Mouse (Mus musculus) cerebellum, postnatal 10 days (tissue): Measurements from ENCODE around the gene Adk.

Experiments
- DNase-seq, 2 experiments: peaks; one replicate each; pipeline ENCODE4 v3.0.0; 2021; ENCODE audit warnings: mixed read lengths in 2 of 2

Gene Adk

DNA sequence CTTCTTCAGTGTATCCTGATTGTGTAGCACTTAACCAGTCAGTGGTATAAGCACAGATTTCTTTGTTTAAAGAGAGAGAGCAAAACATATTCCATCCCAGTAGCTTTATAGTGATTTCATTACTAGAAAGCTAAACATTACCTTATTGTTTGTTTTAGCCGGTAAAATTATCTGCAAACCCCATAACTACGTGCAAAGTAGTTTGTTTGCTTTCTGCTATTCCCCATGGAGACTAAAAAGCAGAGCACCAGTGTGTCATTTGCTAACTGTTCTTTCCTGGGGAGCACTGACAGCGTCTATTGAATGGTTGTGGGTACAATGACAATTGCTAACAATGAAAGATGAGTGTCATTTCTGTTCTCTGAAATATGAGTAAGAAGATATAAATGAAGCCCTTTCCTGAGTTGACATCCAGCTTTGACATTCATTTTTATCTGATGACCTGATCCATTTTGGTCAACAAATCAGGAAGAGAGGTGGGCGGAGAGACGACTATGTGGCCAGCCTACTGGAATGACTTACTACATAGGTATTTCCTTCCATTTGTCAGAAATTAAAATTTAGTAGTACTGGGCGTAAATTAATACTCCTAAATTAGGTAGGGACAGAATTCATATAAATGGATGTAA lies 226.6 kb downstream of the Adk start:
- no peak for DNase-seq

DNA sequence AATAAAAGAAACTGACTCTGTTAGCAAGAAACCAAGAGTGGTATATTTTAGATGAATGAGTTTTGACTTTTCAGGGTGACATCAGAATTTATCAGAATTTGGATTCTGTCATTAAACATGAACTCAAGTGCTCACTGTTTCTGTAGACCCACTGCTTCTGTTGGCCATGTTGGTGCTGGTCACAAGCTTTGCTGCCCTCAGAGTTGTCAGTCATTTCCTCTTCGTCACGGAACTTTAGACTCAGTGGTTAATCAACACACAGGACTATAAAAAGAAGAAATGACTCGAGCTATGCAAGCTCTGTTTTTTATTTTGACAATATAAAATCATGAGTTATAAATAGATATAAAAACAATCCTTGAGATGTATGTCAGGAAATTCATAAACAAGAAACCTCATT lies 228.1 kb downstream of the Adk start:
- DNase-seq = no peak

DNA sequence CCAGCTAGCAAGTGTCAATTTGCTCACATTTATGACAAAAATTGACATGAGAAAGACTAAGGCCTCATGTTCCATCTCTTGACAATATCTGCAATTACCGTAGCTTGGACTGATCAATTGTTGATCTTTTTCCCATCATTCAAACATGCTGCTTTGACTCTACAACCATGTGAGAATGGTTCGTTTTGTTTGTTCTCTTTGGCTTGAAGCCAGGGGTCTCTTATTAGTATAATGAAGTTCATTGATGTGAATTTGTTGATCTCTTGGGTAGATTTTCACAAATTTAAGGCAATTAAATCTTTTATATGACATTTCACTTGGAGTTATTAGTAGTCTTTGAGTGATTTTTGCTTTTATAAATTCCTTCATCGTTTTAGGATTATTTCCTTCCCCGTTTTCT lies 229.1 kb downstream of the Adk start:
- DNase-seq = no peak

DNA sequence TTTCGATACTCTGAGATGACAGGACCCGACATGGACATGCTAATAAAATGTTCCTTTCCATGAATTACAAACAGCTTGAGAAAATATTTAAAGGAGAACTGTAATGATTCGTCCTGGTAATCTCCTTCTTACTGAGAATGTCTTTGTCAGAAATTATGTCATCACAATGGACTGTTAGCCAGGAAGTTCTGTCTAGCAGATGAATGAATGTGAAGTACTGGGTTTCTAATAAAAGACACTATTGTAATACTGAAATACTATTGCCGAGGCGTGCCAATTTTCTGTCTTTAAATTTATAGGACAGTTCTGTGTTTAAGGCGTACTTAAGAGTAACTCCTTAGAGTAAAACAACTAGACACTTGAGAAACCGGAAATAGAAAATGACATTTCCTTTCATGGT lies 231.7 kb downstream of the Adk start:
- DNase-seq = no peak

DNA sequence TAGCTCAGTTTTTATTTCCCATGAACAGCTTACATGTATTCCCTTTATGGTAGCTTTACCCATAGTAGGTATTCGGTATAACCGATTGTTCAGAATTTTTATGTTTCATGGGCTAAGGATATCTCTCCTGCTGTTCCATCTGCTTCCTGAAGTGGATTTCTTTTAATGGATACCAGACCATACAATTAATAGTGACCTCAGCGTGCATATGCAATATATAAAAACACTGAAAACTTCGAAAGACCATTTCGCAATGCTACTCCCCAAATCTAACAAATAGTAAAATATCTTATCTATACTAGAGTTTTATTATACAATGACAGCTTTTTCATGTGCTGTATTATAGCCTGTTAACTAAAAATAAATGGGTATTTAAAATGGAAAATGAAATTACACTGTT lies 232.5 kb downstream of the Adk start:
- DNase-seq = no peak

DNA sequence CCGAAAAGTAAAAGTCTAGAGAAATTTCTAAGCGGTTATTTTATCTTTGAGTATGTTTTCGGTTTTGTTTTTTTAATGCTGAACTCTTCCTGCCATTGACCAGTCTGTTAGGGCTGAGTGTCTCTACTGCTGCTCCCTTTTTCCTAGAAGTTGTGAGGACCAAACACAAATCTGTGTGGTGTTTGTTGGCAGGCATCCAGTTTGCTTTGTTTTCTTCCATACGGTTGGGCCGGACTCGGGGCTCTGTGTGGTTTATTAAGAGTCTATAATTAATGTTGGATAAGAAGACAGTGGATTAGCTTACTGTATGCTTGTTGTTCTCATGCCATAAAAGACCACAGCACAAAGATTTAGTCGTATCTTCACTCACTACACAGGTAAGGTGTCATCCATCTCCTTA lies 233.9 kb downstream of the Adk start:
- DNase-seq = peak in 1 of 2 experiments; percentile 8

DNA sequence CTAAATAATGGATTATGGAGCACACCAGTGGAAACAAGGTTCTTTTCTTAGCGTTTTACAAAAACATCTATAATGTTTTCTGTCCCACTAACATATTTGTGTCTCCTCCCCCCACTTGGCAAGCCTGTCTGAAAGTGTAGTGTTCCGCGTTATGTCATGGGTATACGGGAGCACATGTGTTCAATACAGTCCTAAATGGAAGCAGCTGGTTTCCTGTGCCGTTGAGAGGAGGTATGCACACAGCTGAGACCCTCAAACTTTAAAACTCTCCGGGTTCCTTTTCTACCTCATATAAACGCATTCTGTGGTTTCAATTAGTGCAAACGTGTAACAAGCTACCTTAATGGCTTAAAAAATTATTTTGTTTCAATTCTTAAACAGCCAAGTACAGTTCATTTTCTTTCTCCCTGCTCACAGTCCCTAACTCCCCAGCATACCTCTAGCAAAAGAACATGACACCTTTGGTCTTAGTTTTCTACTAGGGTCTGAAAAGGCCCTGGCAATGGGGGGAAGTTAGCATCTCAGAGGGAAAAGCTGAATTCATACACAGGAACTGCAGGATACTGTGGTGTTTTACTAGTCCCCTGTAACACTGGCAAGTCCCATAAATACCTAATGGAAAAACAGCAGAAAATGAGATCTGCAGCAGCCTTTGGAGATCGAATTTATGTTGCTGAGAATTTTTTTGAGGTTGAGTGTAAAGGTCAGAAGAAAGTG lies 235.5 kb downstream of the Adk start:
- DNase-seq = no peak

DNA sequence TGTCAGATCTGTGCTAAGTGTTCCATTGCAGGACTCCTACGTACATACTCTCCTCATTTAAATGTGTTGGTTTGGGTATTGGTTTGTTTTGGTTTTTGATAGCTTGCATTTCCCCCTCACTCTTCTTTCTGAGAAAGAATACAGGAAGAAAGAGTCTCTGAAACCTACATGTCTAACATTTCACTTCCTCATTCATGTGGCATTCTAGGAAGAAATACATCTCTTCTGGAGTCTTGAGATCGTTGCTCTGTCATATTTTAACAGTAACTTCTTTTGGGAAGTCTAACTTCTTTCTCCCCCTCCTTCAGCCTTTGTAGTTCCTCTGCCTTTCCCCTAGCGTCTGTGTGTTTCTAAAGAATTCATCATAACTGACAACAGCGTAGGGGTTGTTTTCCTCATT lies 247.4 kb downstream of the Adk start:
- DNase-seq = no peak

DNA sequence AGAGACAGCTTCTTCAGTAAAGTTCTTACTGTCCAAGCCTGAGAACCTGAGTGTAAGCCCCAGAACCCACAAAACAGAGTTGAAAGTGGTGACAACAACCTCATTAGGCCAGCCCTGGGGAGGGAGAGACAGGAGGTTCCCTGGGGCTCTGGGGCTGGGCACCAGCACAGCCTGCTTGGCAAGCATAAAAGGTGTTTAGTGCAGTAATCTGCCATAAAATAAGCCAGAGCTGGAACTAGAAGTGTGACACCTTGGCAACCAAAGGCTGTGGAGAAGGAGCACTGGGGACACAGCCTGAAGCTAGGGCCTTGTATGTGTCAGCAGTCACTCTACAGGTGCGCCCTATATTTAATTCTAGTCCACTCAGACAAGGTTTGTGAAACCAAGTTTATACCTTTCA lies 252.4 kb downstream of the Adk start:
- DNase-seq = peak; percentile 14 to 41

DNA sequence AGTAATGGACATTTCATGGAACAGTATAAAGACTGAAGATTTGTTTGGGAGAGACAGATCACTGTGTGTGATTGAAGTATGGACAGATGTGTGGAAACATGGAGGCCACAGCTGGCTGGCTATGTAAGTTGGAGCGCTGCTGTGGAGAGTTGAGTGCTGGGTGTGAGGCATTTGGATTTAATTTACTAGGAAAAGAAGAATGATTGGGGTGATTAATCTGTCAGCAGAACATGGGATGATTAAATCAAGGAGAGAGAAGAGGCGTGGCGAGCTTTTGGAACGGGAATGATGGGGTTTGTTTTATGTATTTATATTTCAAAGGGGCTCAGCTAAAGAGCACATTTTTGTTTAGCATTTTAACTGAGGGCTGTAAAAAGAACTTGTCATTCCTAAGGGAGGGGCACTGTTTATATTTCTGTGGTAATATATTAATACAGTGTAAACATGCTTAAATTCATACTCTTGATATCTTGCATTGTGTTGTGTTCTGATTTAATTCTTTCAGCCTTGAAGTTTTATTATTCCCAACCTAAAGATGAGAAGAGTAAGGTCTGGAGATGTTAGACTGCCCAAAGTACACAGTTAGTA lies 256.1 kb downstream of the Adk start:
- DNase-seq = no peak

DNA sequence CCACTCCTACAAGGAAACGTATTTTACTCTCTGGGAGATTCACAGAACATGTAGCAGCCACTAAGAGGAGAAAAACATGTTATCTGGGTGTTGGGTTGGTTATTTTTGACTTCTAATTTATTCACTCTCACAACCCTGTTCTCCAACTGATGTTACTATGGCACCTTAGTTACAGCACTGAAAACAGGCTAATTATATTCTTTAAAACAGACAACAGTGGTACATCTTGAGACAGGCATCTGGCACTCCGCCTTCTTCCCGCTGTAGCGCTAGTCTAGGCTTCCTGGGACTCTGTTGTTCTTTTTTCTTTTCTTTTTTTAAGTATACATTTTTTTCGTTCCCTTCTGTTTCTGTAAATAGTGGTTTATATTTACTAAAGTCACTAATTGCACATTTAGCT lies 258.2 kb downstream of the Adk start:
- DNase-seq = peak; percentile 9 to 12

DNA sequence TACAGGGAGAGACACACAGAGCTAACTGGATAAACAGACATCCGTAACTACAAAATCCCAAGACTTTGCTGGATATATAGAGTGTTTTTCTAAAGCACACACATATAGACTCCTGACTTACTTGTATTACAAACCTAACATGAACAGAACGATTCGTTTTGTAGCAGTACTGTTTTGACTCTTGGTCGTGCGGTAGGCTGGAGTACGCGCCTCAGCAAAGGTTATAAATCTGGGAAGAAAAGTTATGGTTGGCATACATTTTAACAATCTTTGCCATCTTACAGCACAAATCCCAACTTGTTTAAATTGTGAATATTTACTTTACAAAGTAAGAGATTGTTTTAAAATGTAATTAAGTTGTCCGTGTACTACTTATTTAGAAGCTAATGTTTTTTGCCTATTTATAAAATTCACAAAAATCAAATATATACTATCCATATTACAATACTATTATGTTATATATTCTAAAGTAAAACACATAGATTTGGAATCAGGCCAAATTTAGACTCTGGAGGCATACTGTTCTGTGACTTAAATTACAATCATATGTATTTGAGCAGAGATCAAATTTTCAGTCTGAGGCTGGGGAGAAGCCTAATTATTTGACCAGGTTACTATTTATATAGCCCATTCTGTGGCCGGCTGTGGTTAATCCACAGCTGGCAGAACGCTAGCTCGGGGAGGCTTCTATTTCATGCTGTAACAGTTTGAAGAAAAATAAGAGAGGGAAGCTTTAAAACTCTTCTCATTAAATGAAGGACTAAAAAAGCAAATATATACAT lies 261.4 kb downstream of the Adk start:
- no peak for DNase-seq

DNA sequence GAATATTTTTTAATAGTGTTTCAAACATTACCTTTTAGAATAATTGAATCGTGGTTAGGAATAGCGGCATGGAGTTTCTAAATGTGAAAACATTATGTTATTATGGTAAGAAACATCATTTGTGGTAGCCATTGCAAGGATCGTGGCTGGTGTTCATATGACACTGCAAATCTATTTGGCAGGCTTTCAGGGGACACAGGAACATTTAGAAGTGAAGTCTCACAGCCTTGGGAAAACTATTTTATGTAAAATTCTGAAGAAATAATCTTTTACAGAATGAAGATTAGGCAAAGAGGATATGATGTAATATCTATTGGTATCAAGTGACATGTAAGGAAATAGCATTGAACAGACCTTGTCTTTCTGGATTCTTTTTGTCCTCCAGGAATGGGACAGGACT lies 262.1 kb downstream of the Adk start:
- DNase-seq = no peak

DNA sequence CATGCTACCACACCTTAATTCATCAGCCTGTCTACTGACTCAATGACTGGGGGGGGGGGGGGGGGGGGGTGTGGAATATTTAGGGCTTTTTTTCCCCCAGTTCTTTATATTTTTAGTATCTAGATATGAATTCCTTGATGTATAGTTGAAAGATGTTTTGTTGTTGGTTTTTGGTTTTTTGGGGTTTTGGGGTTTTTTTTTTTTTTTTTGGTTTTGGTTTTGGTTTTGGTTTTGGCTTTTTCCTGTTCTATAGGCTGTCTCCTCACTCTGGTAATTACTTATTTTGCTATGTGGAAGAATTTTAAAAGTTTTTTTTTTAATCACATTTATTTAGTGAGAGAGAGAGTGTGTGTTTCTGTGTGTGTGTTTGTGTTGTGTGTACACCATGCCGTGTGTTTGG lies 282.5 kb downstream of the Adk start:
- no peak for DNase-seq

DNA sequence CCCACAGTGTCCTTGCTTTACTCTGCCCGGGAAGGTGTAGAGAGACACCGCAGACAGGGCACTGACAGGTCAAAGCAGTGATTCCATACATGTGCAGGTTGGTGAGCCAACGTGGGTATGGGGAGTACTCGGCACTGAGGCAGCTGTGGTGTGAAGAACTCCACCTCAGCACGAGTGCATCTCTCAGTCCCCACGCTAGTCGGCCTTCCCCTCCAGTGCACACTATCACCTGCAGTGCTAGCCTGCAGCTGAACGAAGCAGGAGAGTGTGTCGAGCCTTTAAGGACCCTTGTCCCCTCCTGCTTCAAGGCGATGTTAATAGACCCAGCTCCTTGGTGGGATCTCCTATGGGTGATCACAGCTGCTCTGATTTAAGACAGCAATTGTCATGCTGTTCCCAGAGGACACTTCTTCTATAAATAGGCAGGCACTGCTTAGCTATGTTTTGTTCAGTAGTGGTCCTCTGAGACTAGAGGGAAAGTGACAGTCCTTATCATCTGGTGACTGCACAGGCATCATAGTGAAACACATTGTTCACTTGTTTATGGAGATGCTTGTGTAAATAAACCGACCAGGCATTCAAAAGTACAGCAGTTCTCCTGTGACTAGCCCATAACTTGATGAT lies 283.4 kb downstream of the Adk start:
- no peak for DNase-seq

DNA sequence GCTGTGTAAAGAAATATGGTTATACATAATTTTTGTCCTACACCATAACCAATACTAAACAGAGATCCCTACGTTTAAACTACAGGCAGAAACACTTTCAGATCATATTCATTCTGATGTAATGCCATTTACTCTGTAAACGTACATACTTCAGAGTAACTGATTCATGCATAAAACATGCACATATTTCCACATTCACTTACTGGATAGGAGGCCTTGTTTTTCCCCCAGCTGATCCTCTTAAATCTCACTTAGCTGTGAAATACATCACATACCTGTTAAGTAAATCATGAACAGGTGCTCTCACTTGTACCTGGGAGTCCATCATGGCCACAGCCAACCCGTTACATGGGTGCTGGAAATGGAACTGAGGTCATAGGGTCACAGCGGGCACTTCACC lies 285.6 kb downstream of the Adk start:
- DNase-seq = no peak

DNA sequence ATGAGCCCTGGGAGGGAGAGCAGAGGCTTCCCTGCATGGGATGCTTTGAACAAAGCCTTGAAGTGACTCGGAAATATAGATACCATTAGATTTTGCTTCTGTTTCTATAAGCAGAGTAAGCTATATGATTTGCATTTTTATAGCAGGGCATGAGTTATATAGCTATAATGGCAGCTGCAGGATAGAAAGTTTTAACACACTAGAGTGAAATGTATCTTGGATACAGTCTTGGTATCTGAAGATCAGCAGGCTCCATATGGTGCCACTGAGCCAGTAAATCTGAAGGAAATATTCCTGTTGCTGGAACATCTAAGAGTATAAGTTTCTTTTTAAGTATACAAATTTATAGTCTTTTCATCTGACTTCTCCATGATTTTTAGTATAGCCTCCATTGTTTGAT lies 288.8 kb downstream of the Adk start:
- DNase-seq = no peak

DNA sequence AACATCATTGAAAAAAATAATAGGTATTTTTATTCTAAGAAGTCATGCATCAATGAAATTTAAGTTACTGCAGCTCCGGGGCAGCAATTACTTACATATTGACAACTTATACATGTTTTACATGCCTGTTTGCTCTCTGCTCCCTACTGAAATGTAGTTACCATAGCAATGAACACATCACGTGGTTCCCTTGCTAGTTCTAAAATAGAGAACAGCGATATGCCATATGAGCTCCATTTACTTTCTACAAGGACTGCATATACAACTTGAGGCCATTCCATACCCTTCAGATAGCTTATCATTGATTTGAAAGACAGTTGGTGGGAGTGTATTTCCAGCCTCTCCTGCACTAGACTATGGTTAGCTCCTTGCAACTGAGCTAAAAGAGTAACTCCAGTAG lies 290.6 kb downstream of the Adk start:
- DNase-seq = no peak

DNA sequence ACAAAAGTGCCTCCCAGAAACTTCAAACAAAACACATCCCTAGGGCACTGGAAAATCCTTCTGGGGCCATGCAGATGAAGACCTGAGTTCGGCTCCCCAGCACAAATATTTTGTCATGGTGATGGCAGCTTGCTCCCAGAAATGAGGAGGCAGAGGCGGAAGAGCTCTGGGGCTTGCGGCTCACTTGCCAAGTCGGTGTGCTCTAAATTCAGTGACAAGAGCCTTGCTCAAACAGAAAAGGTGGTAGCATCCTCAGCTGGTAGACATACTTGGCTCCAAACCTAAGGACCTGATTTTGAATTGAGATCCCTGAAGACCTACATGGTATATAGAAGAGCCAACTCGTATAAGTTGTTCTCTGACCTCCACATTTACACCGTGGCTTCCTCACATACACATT lies 292.5 kb downstream of the Adk start:
- no peak for DNase-seq

DNA sequence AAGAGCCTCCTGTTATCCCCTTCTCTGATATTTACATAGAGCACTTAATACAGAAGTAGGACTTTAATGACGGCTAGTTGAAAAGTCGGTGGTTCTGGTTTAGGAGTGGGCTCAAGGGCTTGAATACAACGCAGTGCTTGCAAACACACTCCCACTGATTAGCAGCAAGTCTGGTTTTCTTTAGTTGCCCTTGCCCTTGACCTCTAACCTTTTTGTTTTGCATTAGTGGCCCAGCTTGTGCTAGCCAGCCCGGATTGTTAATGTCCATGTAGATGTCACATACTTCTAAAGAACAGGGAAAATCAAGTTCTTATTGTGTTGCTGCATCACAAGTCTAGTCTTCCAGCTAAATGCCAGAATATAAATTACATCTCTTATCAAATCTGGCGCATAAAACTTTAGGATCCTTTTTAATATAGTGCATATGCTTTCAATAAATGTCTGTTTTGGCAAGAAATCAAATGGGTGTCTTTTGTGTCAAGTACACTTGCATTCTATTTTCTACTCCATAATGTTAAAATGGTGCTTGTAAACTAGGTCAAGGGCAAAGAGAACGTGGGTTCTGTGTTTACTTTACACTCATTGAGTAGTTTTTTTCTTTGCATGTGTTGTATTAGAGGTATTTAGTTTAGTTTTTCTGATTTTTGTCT lies 296.4 kb downstream of the Adk start:
- no peak for DNase-seq

DNA sequence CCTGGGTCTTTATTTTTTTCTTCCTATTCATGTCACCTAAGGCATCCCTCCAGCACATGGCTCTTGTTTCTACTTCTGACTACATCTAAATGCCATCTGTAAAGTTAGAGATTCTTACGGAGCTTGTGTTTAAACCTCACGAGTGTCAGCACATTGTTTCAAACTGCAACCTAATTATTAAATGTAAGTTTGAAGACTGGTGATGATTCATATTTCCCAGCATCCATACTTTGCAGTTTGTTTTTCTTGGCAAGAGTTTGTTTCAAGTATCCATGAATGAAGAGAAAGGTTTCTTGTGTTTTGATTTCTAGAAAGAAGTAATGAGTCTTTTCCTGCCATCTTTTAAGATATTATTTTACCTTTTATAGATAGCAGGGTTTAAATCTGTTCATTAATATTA lies 299.3 kb downstream of the Adk start:
- DNase-seq = no peak

DNA sequence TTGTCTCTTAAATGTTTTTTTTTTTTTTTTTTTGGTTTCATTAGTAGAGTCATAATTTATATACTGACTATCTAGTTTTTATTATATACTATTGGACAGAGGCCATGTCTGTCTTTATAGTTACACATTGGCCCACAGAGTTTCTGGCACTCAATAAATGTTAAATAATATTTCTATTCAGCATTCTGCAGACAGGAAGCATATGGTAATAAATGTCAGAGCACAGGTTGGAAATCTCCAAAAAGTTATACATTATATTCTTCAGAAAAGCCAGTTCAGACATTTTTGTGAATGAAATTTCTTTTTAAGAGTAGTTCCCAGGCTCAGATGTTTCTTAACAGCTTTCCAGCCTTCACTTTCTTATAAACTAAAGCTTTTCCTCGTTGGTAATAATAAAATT lies 303.9 kb downstream of the Adk start:
- DNase-seq = no peak
